Mouse (Mus musculus) frontal cortex, postnatal 25 days (tissue): Measurements from ENCODE around the gene Wfdc15a.
A peak's percentile ranks its signal among the peaks of the same experiment; 100 is the strongest.

Experiments
- DNase-seq, 2 experiments: peaks; one replicate each; pipeline ENCODE4 v3.0.0; 2022; ENCODE audit warnings: low spot score in 2 of 2

The Wfdc15a gene

GRCm38 (mm10) chr2:164177831-164178230 lies 22.1 kb downstream of the Wfdc15a start:
- DNase-seq = no peak

DNA sequence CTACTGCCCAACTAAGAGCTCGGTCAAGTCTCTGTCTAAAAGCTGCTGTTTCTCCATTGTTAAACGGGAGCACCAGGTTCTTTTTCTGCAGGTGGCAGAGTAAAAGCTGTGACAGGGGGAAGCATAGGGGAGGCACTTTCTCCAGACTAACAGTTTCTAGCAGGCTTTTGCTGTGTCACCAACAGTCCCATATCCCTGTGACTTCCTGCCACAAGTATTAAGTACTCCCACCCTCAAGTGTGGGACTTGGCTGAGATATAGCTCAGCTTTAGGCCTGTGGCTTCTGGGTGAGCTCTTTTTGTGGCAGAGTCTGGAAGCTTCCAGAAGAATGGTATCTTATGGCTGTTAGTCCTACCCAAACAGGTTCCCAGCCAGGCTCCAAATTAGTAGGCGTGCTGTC lies 24.1 kb downstream of the Wfdc15a start:
- DNase-seq = no peak

- DNase-seq = peak; percentile 41 to 55
Measured at GRCm38 (mm10) chr2:164174649-164175395, 25.1 kb downstream of the Wfdc15a start.

- DNase-seq = no peak
Measured at GRCm38 (mm10) chr2:164173394-164173793, 26.5 kb downstream of the Wfdc15a start.

GRCm38 (mm10) chr2:164170902-164171301 lies 29.0 kb downstream of the Wfdc15a start, which contains the start of gene Kcns1:
Kcns1 (minus strand) TSS chr2:164171113.
- no peak for DNase-seq

- no peak for DNase-seq
Measured at GRCm38 (mm10) chr2:164170326-164170725, 29.6 kb downstream of the Wfdc15a start.

- DNase-seq = no peak
Measured at GRCm38 (mm10) chr2:164168571-164168946, 31.4 kb downstream of the Wfdc15a start.

DNA sequence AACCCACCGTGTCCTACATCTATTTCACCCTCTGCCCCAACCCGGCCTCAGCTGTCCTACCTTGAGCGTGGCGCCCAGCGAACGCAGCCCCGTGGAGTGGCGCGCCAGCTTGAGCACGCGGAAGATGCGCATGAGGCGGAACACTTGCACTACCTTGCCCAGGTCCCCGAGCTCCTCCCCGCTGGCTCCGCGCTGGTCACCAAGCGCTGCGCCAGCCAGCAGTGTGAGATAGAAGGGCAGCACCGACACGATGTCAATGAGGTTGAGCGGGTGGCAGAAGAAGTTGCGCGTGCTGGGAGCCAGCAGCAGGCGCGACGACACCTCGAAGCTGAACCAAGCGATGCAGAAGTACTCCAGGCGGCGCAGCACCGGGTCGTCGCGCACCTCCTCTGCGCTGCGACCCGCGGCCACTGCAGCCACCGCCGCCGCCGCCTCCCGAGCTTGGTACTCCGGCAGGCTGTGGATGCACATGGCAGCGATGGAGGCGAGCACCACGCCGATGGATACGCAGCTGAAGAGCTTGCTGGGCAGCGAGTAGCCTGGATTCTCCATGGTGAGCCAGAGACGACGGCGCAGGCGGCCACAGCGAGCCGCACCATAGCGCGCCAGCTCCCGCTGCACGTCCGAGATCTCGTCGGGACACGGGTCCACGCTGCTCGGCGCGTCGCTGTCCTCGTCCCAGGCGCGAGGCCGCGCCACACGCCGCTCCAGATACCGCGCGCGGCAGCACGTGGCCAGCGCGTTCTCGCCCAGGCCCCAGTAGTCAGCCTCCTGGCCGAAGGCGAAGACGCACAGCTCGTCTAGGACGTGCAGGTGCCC lies 32.0 kb downstream of the Wfdc15a start:
- no peak for DNase-seq

DNA sequence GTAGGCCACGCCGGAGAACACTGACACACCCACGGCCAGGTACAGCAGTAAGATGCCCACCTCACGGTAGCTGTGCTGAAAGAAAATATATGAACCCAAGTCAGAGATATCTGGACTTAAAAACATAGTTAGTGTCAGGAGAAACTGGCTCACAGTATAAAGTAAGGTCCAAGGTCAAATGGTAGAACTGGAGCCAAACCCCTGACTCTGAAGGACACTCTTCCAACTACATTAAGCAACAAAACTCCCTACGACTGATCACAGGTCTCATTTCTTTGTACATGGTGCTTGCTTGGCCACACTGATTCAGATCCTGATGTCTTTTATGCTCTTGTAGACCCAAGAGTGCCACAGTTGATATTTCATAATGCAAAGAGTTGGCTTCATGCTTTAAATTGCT lies 35.0 kb downstream of the Wfdc15a start:
- no peak for DNase-seq

DNA sequence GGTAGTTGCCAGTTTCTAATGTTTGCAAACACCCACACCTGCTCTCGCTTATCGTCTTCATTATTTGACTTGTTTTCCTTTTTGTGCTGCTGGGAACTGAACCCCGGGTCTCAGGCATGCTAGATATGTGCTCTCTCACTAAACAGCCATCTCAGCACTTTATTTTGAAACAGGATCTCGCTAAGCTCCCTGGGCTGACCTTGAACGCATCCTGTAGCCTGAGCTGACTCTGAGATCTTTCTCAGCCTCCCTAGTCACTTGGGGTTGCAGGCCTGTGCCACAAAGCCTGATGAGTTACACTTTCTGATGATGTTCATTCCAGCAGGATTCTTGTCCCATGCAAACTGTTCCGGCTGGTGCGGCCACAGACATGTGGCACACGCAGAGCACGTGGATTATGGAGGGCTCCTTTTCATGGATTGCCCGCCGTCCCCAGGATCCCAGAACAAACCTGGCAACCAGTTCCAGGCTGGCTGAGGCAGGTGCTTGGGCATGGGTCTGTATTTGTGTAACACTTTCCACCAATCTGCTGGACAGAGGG lies 38.3 kb downstream of the Wfdc15a start:
- DNase-seq = no peak

DNA sequence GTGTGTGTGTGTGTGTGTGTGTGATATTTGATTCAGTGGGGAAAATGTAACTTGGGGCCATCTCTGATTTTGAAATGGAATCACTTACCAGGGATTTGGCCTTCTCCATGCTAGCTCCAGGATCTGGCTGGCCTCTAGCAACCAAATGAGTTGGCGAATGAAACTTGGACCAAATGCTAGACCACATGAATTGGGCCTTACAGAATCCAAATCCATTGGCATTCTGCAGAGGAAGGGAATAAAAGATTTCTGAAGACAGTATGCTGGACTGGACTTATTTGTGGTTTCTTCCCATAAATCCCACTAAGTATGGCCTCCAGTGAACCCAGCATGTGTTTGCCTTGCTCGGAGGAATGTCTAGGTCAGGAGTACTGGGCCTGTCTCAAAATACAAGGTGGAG lies 41.1 kb downstream of the Wfdc15a start:
- DNase-seq = no peak

DNA sequence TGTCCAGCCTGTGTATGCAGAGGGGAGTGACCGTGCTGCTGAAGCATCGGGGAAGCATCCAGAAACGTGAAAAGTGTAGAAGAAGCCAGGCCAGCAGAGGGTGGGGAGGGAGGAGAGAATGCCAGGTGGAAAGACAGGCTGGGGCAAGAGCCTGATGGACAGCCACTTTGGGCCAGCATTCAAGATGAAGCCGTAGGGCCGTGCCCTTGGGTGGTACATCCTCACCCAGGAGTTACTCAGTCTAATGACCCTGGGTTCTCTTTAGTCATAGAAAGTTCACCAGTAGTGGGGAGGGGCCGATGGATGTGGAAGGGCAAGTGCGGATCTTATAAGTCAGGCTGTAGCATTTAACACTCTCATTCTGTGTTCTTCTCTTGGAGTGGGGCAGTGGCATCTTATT lies 43.8 kb downstream of the Wfdc15a start:
- DNase-seq = no peak

- DNase-seq = no peak
Measured at GRCm38 (mm10) chr2:164154007-164154406, 45.9 kb downstream of the Wfdc15a start.

GRCm38 (mm10) chr2:164152341-164152740 lies 47.6 kb downstream of the Wfdc15a start:
- DNase-seq = no peak

DNA sequence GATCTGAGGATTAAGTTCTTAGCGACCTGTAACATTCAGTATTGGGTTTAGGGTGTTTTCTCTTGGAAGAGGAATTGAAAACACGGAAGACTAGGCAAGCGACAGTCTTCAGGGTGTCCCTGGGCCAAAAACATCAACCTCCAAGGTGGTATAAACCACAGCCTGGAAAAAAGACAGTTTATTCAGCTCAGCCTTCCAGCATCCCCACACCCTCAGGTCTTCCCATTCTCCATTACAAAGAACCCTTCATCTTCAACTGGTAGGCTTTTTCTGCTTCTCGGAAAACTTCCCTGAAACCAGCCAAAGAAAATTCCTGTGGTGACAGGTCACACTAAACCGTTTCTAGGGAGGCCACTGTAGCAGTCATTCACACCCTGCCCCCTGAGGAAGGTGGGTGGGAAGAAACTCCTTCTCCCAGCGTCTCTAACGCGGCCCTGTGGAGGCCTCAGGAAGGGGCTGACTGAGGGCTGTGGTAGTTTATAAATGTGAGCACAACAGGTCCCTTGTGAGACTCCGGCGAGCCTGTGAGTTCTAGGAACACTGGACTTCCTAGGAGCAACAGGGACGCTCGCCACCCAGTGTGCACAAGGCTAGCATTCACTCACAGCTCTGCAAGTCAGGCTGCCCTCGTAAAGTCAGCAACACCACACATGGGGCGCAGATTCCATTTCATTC lies 49.7 kb downstream of the Wfdc15a start:
- no peak for DNase-seq
